14 mouse cellular contexts compared by ENCODE assay signal in the genomic region with DNA sequence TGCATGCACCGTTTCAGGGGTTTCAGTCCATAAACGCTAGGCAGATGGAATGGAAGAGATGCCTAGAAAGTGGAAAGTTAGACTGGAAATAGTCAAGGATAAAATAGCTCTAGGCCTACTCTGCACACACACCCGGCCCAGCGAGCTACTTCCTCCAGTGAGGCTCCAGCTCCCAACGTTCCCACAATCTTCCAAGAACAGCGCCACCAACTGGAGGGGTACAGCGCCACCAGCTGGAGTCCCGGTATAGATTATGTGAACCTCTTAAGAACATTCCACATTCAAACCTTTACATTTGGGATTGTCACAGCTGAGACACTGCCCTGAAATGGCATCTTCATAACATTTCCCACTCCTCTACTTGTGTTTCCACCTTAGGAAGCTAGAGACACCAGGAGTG.
DNase-seq lines count a peak whose midpoint lies in the region; ATAC-seq and TF ChIP-seq lines count a peak whose summit lies in the region.
"Had no signal": no experiment of that assay in that cellular context is flagged by ENCODE, and none has a peak within 500 bp of the region (broad histone marks: within the 10 kb centered on the region; RNA-seq: fewer than 3 reads in every experiment).

No protein-coding gene starts in this region.

- 76% methylated on average over 8 of the region's 8 CpGs for WGBS in heart, embryonic 10.5 days
- WGBS in heart, embryonic 12.5 days, result 68% methylated on average over 8 of the region's 8 CpGs
- WGBS in lung, embryonic 14.5 days, result 79% methylated on average over 8 of the region's 8 CpGs
- 80% methylated on average over 8 of the region's 8 CpGs for WGBS in limb, embryonic 13.5 days

- DNase-seq in heart, embryonic 10.5 days (ENCODE audit: low spot score), result no peak
- no peak for DNase-seq in lung, embryonic 14.5 days
- DNase-seq in lung, postnatal 25 days (ENCODE audit: low spot score), result no peak
- peak; percentile 37 for DNase-seq in ES-E14 (ENCODE audit: low read depth, low spot score)
- DNase-seq in left cerebral cortex, adult 9 months (ENCODE audit: low spot score in 2 of 2), result no peak
- DNase-seq: cerebellum, postnatal 36 days; gastrocnemius, postnatal 36 days; heart, postnatal 4 days; liver, embryonic 13.5 days; right cerebral cortex, postnatal 14 days; thymus, adult 18-20 months had no signal

- peak overlapping the region; percentile 60 for H3K27ac ChIP-seq in heart, embryonic 10.5 days
- no peak overlapping the region for H3K27ac ChIP-seq in heart, embryonic 12.5 days (ENCODE audit: poor library complexity, severe bottlenecking)
- H3K27ac ChIP-seq in lung, embryonic 14.5 days (ENCODE audit: low read depth), result peak overlapping the region; percentile 74; the same call in 1 of the 2 replicates
- H3K27ac ChIP-seq in ES-E14 (ENCODE audit: insufficient read depth, low read depth, low read length, poor library complexity, severe bottlenecking), result no peak overlapping the region
- peak overlapping the region; percentile 84; the same call in 1 of the 2 replicates for H3K27ac ChIP-seq in limb, embryonic 13.5 days
- H3K27ac ChIP-seq: liver, embryonic 13.5 days had no signal

- ATAC-seq in heart, embryonic 12.5 days (ENCODE audit: insufficient number of reproducible peaks, low FRiP score), result no peak
- no peak for ATAC-seq in lung, embryonic 14.5 days (ENCODE audit: insufficient read depth)
- no peak for ATAC-seq in limb, embryonic 13.5 days (ENCODE audit: low FRiP score, low read depth)

- H3K36me3 ChIP-seq in heart, embryonic 10.5 days, result no peaks in the 10 kb centered on the region
- H3K36me3 ChIP-seq in heart, embryonic 12.5 days, result no peaks in the 10 kb centered on the region
- H3K36me3 ChIP-seq in lung, embryonic 14.5 days (ENCODE audit: insufficient read depth), result no peaks in the 10 kb centered on the region
- no peaks in the 10 kb centered on the region for H3K36me3 ChIP-seq in ES-E14 (ENCODE audit: control insufficient read depth, insufficient read depth, low read length, poor library complexity, severe bottlenecking)
- H3K36me3 ChIP-seq in limb, embryonic 13.5 days, result no peaks in the 10 kb centered on the region
- H3K36me3 ChIP-seq: liver, embryonic 13.5 days had no signal

- H3K4me3 ChIP-seq in heart, embryonic 10.5 days, result no peak overlapping the region
- no peak overlapping the region for H3K4me3 ChIP-seq in heart, embryonic 12.5 days
- H3K4me3 ChIP-seq in lung, embryonic 14.5 days (ENCODE audit: low read depth, low read length), result no peak overlapping the region
- H3K4me3 ChIP-seq in ES-E14 (ENCODE audit: insufficient read depth in 1 of 2, low read depth in 1 of 2, low read length in 2 of 2, poor library complexity in 1 of 2, severe bottlenecking in 1 of 2), result no peak overlapping the region
- no peak overlapping the region for H3K4me3 ChIP-seq in limb, embryonic 13.5 days
- H3K4me3 ChIP-seq: liver, embryonic 13.5 days; megakaryocyte, embryonic 14.5 days had no signal

- H3K4me2 ChIP-seq in heart, embryonic 12.5 days, result no peak overlapping the region
- H3K4me2 ChIP-seq in lung, embryonic 14.5 days, result no peak overlapping the region
- H3K4me2 ChIP-seq in limb, embryonic 13.5 days (replicated peaks), result no peak overlapping the region
- H3K4me2 ChIP-seq: liver, embryonic 13.5 days had no signal

- in situ Hi-C loops in ES-E14 (cut with MboI; ENCODE audit: low sequenced_read_pairs in 2 of 2, unreplicated experiment in 2 of 2), result no loop called here

- peaks cover 24% of the 10 kb centered on the region for H3K4me1 ChIP-seq in heart, embryonic 10.5 days
- peaks cover 22% of the 10 kb centered on the region for H3K4me1 ChIP-seq in heart, embryonic 12.5 days (replicated peaks)
- 0 out of 2 replicates have a peak, but pooled peaks cover 5% of the 10 kb centered on the region for H3K4me1 ChIP-seq in lung, embryonic 14.5 days (ENCODE audit: insufficient read depth)
- 0 out of 4 replicates have a peak, but pooled peaks cover 0 to under 1% of the 10 kb centered on the region in 2 experiments for H3K4me1 ChIP-seq in ES-E14 (ENCODE audit: control insufficient read depth in 2 of 2, insufficient read depth in 2 of 2, low read length in 2 of 2, poor library complexity in 1 of 2)
- peaks cover 36% of the 10 kb centered on the region for H3K4me1 ChIP-seq in limb, embryonic 13.5 days
- H3K4me1 ChIP-seq: liver, embryonic 13.5 days; megakaryocyte, embryonic 14.5 days had no signal

- peak; percentile 22; the same call in 1 of the 2 replicates for TF ChIP-seq CTCF in lung, embryonic 14.5 days (IDR thresholded peaks at IDR 0.05; ENCODE audit: low read depth)

- no peak overlapping the region for H3K9ac ChIP-seq in heart, embryonic 12.5 days
- H3K9ac ChIP-seq in lung, embryonic 14.5 days, result no peak overlapping the region
- no peak overlapping the region for H3K9ac ChIP-seq in ES-E14 (ENCODE audit: insufficient read depth, low read depth, low read length, poor library complexity, severe bottlenecking)
- no peak overlapping the region for H3K9ac ChIP-seq in limb, embryonic 13.5 days
- H3K9ac ChIP-seq: liver, embryonic 13.5 days had no signal

- no peaks in the 10 kb centered on the region; the same call in 1 of the 2 replicates for H3K9me3 ChIP-seq in heart, embryonic 10.5 days
- 0 out of 2 replicates have a peak, but pooled peaks cover 3% of the 10 kb centered on the region for H3K9me3 ChIP-seq in heart, embryonic 12.5 days (replicated peaks)
- H3K9me3 ChIP-seq in lung, embryonic 14.5 days (ENCODE audit: low read depth, low read length), result no peaks in the 10 kb centered on the region
- no peaks in the 10 kb centered on the region for H3K9me3 ChIP-seq in ES-E14 (ENCODE audit: control insufficient read depth, insufficient read depth, low read depth, low read length)
- H3K9me3 ChIP-seq in limb, embryonic 13.5 days, result 0 out of 2 replicates have a peak, but pooled peaks cover 5% of the 10 kb centered on the region
- H3K9me3 ChIP-seq: liver, embryonic 13.5 days; megakaryocyte, embryonic 14.5 days had no signal

- peaks cover 23% of the 10 kb centered on the region for H3K27me3 ChIP-seq in heart, embryonic 10.5 days (ENCODE audit: insufficient read depth, poor library complexity, severe bottlenecking)
- peaks cover 17% of the 10 kb centered on the region; the same call in 1 of the 2 replicates for H3K27me3 ChIP-seq in heart, embryonic 12.5 days (replicated peaks)
- no peaks in the 10 kb centered on the region for H3K27me3 ChIP-seq in lung, embryonic 14.5 days (ENCODE audit: insufficient read depth, low read length)
- H3K27me3 ChIP-seq in limb, embryonic 13.5 days, result peaks cover 13% of the 10 kb centered on the region; the same call in 1 of the 2 replicates
- H3K27me3 ChIP-seq: liver, embryonic 13.5 days; megakaryocyte, embryonic 14.5 days had no signal

TF ChIP-seq in ES-E14, 5 proteins besides CTCF, POLR2A, EP300 and RAD21:
- TF ChIP-seq ZC3H11A (IDR thresholded peaks at IDR 0.05; ENCODE audit: borderline replicate concordance, low read depth, low read length) (no peak), CHD2 (IDR thresholded peaks at IDR 0.05; ENCODE audit: low read depth, low read length) (no peak), MAFK (IDR thresholded peaks at IDR 0.05; ENCODE audit: insufficient read depth, low read depth, low read length) (no peak), HCFC1 (IDR thresholded peaks at IDR 0.05; ENCODE audit: borderline replicate concordance, insufficient read depth, low read length) (no peak), ZNF384 (IDR thresholded peaks at IDR 0.05; ENCODE audit: low read depth, low read length) (no peak)

Comparison
In these comparisons a context has a peak if more than half of its experiments do, and no peak if none do; other contexts are left out.
1. H3K27ac ChIP-seq: peak in heart, embryonic 10.5 days (single experiment), lung, embryonic 14.5 days (single experiment) and limb, embryonic 13.5 days (single experiment); none in heart, embryonic 12.5 days (single experiment) and ES-E14 (single experiment).